Mouse (Mus musculus): Measurements from ENCODE around the gene Olfr222.
"Not testable (repeated sequence)": the region's sequence is repeated elsewhere in the genome, so short reads cannot be mapped to it uniquely, and the experiment has no call there.

The Olfr222 gene

DNA sequence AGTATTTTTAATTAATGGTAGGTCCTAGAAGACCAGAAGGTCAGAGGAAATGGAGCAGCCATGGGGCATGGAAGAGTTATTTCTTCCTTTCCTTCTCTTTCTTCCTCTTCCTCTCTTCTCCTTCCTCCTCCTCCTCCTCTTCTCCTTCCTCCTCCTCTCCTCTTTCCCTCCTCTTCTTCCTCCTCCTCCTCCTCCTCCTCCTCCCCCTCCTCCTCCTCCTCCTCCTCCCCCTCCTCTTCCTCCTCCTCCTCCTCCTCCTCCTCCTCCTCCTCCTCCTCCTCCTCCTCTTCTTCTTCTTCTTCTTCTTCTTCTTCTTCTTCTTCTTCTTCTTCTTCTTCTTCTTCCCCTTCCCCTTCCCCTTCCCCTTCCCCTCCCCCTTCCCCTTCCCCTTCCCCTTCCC is at the start of gene Olfr222:
Olfr222 (minus strand) TSS at position 101 of the 400 bp plus-strand sequence.
- not testable (repeated sequence) for DNase-seq

DNA sequence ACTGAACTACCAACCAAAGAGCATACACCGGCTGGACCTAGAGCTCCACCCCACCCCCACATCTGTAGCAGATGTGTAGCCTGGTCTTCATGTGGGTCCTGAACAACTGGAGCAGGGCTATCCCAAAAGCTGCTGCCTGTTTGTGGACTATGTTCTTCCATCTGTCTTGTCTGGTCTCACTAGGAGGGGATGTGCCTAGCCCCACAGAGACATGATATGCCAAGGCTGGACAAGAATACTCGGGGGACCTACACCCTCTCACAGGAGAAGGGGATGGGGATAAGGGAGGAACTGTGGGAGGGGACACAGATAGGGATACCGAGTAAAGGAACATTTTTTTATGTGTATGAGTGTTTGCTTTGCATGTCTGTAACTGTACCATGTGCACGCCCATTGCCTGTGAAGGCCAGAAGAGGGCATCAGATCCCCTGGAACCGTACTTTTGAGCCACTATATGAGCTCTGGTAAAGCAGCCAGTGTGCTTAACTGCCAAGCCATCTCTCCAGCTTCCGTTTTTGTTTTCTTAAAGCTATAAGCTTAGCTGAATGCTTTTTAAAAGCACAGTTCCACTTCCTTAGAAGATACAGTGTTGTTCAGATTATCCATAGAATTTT is 48.1 kb upstream of the Olfr222 start:
- DNase-seq, result peak; percentile 30

- DNase-seq, result no peak
Measured at GRCm38 (mm10) chr11:59622214-59622613, 46.2 kb upstream of the Olfr222 start.

DNA sequence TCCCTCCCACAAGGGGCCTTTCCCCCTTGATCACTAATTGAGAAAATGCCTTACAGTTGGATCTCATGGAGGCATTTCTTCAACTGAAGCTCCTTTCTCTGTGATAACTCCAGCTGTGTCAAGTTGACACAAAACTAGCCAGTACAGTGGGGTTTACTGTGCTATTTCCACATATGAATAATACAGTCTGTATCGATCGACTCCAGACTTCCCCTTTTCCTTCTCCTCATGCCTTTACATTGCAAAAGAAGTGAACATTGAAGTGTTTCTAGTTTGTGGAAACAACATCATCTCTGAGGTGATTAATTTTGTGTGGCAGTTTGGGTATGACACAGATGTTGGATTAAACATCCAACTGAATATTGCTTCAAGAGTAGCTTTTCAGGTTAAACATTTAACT is 41.0 kb upstream of the Olfr222 start:
- not testable (repeated sequence) for DNase-seq

GRCm38 (mm10) chr11:59614120-59614519 is 38.1 kb upstream of the Olfr222 start:
- DNase-seq, result no peak

- no peak for DNase-seq
Measured at GRCm38 (mm10) chr11:59611646-59612045, 35.6 kb upstream of the Olfr222 start.

DNA sequence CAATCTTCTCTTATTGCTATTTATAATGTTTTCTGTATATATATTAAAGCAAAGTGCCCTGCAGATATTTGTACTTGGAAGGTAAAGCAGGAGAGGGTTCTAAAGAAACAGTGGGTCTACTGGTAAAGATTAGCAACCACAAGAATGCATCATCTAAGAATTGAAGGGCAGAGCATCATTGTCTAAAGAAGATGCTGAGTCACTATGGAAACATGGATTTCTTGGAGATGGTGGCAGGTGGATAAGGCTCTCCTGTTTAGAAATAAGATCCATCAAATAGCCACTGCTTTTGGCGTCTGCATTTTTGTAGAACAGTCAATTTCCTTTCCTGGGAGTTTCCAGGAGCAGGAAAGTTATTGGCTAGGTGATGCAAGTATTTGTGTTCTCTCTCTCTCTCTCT is 26.3 kb upstream of the Olfr222 start:
- no peak for DNase-seq

DNA sequence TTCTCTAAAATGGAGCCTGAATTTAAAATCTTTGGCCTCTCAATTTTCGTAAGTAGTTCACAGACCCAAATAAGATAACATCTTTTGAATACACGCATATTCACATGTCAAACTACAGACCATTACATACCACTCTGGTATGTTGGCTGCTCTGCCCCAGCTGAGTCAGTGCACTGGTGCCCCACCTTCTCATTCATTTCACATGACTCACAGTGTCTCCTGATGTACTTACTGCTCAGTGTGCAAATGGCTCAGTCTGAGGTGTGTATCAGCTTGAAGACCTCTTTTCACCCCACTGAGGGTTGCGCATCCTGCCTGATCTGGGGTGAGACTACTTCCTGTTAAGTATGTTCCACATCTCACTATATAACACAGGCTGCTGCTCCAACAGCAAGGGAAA is 24.8 kb upstream of the Olfr222 start:
- DNase-seq, result no peak

DNA sequence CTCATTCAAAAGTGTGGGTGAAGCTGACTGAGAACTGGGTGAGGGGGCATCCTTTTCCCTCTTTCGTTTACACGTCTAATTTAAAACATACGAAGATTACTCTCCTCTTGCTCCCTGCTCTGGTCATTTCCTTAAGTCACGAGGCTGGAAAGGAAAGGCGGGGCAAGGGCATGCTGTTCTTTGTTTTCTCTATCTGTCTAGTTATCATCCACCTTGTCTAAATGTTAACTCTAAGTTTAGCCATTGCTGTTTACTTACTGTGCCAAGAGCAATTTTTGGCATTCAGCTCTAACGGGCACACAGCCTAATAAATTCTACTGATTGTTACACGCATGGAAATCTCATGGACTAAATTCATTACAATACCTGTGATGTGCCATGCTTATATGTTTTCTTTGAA is 23.2 kb upstream of the Olfr222 start:
- DNase-seq, result no peak

- no peak for DNase-seq
Measured at GRCm38 (mm10) chr11:59596950-59597349, 20.9 kb upstream of the Olfr222 start.

DNA sequence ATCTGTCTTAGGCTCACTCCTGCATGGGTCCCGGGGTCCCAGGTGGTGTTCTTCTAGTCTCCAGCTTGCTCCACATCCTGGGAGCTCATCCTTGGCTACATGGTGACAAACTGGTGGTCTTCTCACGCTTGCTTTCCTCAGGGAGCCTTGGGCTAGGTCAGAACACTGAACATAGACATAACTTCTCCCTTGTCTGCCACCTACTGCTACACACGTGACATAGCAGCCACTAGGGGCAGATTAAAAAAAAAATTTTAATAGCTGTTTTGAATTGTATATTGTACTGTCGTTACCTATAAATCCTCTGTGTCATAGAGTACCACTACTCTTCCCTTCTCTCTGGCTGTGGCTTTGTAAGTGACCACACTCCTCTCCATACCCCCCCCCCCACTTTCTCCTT is 20.1 kb upstream of the Olfr222 start:
- DNase-seq, result no peak

- no peak for DNase-seq
Measured at GRCm38 (mm10) chr11:59593189-59593588, 17.2 kb upstream of the Olfr222 start, which contains the start of gene Olfr223. Gene Olfr223, minus strand, starts transcription at chr11:59593289.

GRCm38 (mm10) chr11:59589496-59589895 is 13.5 kb upstream of the Olfr222 start:
- no peak for DNase-seq

DNA sequence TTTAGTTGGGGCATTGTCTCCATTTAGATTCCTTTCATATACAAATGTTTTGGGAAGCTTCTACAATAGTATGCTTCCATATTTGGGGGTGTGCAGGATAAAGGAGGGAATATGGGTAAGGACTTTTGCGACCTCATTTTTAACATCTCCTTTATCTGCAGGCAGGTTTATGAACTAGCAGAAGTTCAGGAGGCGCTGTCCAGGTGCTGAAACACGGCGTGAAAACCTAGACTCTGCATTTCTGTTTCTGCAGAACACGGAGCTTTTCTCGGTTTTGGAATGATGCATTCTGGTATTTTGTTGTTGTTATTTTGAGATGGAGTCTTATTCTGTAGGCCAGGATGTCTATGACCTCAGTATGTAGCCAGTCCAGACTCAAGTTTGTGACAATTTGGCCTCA is 8.5 kb upstream of the Olfr222 start:
- DNase-seq, result no peak

- DNase-seq, result no peak
Measured at GRCm38 (mm10) chr11:59575726-59576125, 309 bp downstream of the Olfr222 start.

DNA sequence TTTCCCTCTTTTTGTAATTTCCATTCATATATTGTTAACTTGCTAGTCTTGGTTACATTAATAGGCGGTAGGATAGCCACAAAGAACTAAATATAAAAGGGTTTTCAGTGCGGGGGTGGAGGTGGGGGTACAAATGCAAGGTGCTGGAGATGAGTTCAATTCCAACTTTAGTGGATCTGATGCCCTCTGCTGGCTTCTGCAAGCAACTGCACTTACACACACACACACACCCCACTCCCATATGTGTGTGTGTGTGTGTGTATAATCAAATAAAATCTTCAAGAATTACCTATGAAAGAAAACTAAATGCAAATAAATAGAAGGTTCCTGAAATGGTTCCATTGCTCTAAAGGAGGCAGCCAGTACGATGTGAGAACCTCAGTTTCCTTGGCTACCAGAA is 6.7 kb downstream of the Olfr222 start:
- DNase-seq, result no peak

DNA sequence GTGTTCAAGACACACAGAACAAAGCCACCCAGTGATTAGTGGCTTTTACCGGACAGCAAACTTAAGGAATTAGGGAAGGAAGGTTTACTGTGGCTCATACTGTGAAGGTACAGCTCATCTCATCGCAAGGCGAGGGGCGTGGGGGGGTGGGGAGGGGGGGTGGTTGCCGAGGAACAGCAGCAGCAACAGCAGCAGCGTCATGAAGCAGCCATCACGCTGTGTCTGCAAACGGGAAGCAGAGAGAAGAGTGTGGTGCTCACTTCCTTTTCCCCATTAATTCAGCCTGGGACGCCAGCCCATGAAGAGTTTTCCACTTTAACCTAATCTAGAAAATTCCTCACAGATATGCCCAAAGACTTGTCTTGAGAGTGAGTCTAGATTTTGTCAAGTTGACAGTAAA is 13.2 kb downstream of the Olfr222 start:
- no peak for DNase-seq

- no peak for DNase-seq
Measured at GRCm38 (mm10) chr11:59562336-59562735, 13.7 kb downstream of the Olfr222 start.

GRCm38 (mm10) chr11:59560906-59561305 is 15.1 kb downstream of the Olfr222 start:
- DNase-seq, result no peak

GRCm38 (mm10) chr11:59554535-59554934 is 21.5 kb downstream of the Olfr222 start:
- DNase-seq, result no peak

- no peak for DNase-seq
Measured at GRCm38 (mm10) chr11:59554127-59554526, 21.9 kb downstream of the Olfr222 start.

DNA sequence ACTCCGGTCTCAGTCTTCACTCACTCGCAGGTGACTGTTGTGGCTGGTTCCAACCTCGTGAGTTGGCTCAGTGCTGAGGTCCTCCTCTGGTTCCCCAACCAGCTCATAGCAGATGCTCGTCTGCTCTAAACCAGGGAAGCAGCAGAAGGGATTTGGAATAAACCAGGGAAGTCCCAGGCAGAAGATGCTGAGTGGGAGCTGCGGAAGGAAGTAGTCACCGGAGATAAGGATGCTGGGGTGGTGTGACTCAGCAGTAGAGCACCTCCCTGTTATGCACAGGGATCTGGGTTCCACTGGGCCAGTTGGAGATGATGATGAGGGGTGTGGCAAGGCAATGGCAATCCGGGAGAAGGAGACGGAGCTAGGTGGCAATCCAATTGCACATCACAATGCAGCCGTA is 32.0 kb downstream of the Olfr222 start:
- DNase-seq, result no peak

DNA sequence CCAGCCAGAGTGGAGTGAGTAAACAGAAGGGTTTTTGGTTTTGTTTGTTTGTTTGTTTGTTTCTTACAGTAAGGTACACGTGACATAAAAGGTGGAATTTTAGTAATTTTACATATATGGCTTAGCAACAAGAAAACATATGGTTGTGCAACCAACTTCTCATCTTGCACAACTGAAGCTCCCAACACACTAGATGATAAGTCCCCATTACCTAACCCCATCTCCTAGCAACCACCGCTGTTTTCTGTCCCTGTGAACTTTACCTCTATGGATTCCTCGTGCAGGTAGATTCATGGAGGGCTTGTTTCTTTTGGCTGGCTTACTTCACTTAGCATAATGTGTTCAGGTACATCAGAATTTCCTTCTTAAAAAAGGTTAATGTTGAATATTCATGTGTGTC is 32.7 kb downstream of the Olfr222 start:
- DNase-seq, result no peak

GRCm38 (mm10) chr11:59542442-59542841 is 33.6 kb downstream of the Olfr222 start:
- DNase-seq, result no peak

GRCm38 (mm10) chr11:59541324-59541723 is 34.7 kb downstream of the Olfr222 start, which contains the start of gene Nlrp3:
Gene Nlrp3, plus strand, starts transcription at chr11:59541568.
- DNase-seq, result no peak
